Mouse (Mus musculus) adrenal gland, postnatal 14 days (tissue): ENCODE data around the gene BC030867. TPM values are rescaled to one million over a fixed set of nuclear protein-coding genes. Genes with fewer than 3 reads are reported as not detected.

Experiments used
- DNase-seq: peaks from one replicate; pipeline ENCODE4 v3.0.0; 2021; ENCODE audit warnings: mixed read lengths
- total RNA-seq: library from RNA; stranded (reverse); gene quantifications from 2 replicates; pipeline ENCODE4 v1.2.3, GENCODE M21; 2021

BC030867 gene
- total RNA-seq, 1 experiment from 2014 or later = 1.7 TPM

DNA sequence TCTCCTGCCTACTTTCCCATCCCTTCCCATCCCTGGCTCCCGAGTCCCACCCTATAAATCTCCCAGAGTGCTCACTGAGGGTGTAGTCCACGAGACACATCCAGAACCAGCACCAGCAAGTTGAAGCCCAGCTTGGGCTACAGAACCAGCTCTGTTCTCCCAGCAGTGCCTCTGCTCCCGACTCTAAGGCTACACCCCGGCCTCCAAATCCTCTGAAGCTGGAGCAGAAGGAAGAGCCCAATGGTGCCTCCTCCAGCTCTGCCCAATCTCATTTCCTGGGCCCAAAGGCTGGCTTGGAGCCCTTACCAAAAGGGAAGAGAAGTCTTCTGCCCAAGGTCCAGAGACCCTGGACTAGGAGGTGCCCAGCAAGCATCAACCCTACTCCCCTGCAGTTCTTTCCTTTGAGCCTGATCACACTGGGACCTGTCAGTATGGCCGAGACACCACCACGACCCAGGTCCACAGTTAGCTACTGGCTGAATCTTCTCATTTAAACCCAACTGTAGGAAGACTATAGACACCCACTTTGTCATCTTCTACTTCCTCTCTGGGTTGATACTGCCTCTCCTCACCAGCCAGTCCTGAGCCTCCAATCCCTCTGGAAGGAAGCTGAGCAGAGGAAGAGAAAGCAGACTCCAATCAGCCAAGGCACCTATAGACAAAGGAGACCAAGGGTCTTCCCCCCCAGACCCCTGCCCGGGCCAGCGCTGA lies 27.3 kb upstream of the BC030867 start:
- no peak for DNase-seq

DNA sequence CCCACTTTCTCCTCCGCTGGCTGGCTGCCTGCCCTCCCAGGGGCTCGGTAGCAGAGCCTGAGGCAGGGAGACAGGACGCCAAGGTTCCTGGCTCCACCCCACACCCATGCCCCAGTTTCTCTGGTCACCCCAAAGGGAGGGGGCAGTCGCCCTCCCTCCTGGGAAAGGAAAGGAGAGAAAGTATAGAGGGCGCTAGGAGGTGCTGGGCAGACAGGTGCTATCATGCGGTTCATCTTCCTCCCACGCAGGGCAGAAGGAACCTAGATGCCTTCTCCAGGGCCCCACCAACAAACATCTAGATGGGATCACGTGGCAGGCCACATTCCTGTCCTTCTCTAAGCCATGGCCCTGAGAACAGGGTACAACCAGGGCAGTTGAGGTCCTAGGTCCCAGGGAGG lies 26.7 kb upstream of the BC030867 start:
- DNase-seq = peak; percentile 47

DNA sequence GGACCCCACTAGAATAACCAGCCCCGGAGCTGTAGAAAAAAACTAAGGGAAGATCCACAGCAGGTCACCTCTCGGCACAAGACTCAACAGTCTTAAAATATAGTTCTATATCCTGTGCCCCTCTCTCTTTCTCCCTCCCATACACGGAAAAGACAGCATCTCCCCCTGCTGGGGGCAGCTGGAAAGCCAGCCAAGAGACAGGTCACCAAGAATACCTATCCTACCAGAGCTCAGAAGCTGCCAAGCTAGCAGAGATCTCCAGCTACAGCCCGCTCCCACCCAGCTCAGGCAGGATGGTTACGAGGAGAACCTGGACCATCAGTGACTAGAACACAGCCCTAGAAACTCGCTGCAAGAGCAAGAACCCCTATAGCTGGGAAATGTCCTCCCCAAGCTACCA lies 25.5 kb upstream of the BC030867 start:
- DNase-seq = peak; percentile 69

DNA sequence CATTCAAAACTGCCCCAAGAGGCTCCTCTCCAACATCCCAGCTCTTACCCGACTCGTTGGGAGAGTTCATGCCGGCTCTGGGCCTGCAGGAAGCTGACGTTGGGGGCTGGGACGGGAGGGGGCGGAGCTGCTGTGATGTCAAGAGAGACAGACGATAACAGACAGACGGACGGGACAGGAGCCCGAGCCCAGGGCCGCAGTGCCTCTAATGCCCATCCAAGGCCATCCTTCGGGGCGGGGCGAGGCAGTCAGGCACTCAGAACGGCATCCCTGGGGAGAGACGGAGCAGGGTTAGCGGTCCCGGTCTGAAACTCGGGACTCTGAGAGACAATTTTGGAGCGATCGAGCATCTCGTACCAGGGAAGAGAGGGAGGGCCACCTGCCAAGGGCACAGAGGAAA lies 24.0 kb upstream of the BC030867 start:
- DNase-seq = peak; percentile 76

DNA sequence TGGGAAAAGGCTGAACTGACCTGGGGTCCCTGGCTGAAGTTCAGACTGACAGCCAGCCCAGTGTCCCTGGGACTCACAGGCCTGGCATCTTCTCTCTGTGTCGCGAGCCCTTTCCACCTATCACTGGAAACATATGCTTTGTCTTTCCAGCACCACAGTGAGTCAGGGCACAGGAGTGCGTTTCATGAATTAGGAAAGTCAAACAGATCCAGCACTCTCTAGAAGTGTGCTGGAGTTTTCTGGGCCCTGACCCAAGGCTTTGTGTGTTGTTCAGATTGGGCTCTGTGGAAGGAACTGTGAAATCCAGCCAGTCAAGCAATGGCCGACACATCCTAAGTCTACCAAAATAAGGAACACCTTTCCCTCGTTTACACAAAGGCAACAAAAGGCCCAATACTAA lies 23.5 kb upstream of the BC030867 start:
- DNase-seq = peak; percentile 40

DNA sequence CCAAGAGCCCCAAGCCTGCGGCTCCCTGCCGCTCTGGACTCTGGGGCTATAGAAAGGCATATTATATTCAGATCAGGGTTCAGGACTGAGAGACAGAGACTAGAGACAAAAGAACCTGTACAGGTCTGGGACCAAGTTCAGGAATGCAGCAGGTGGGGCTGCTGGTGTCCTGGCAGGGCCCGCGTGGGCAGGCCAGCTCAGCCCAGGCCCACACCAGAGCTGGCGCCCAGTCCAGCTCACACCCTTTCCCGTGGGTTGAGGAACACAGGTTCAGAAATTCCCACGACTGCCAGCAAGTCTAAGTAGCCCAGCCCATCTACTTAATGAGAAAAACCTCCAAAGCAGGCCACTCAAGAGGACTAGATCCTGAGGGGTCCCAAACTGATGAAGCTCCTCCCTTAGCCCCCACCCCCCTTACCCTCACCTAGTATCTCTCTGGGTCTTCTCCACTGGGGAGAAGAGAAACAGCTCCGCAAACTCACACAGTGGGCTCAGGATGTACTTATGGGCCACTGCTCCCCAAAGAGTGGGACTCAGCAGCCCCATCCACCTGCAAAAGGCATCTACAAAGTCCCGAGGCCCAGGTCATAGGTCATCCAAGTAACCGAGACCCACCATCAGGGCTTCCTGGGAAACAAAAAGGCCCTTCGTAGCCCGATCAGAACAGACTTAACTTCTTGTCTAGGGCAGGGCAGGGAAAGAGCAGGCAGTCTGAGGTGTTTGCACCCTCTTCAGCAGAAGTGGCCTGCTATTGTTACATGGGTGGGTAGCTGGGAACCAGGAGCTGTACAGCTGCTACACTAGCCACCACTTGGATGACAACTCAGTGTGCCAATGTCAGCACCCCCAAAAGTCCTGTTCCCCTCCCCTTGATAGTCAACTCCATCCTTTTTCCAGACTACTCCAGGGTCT lies 22.4 kb upstream of the BC030867 start:
- peak; percentile 3 for DNase-seq

DNA sequence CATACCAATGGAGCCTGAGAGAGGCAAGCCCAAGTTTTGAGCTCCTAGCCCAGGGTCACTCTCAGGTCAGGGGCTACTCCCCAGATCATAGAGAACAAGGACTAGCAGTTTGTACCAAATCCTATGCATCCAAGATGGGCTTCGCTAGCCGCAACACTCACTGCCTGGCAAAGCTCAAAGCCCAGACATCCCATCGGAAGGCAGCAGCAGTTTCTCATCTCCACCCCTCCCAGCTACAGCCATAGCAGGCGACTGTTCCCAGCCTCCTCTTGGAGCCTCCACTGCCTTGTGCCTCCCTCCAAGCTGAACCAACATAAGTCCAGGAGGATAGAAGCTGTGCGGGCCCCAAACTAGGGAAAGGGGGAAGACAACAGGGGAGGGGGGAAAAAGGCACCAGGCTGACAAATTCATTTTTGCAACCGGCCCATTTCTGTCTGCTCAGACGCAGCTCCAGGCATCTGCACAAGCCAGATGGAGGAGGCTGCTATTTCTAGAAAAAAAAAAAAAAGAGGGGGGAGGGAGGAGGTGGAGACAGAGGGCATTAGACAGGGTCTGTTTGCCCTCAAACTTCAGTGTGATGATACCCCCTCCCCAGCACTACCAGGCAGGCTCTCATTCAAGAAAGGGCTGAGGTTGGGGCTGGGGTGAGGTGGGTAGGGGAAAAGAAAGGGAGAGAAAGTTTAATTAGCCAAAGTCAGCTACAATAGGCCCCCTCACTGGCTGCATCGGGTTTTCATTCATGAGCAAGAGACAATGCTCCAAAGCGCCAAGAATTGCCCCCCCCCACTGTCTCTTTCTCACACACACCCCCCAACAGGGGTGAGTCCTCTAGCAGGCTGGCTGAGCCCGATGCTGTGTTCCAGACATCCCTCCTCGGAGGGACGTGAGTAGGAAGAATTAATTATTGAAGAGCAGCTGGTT lies 21.2 kb upstream of the BC030867 start:
- no peak for DNase-seq

DNA sequence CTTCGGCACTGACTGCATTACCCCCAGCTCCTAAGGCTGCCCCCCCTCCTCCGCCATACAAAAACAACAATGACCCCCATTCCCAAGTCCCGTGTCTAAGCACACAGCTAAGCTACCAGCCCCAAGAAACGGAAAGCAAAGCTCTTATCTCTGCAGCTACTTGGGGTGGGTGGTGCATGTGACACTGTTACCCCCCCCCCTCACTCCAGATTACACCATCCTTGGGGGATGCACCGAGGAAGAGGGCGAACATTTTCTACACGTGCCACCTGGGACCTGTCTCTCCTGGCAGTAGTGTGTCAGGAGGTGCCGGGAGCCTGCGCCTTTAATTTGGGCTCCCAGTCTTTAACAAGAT lies 20.5 kb upstream of the BC030867 start:
- DNase-seq = no peak

DNA sequence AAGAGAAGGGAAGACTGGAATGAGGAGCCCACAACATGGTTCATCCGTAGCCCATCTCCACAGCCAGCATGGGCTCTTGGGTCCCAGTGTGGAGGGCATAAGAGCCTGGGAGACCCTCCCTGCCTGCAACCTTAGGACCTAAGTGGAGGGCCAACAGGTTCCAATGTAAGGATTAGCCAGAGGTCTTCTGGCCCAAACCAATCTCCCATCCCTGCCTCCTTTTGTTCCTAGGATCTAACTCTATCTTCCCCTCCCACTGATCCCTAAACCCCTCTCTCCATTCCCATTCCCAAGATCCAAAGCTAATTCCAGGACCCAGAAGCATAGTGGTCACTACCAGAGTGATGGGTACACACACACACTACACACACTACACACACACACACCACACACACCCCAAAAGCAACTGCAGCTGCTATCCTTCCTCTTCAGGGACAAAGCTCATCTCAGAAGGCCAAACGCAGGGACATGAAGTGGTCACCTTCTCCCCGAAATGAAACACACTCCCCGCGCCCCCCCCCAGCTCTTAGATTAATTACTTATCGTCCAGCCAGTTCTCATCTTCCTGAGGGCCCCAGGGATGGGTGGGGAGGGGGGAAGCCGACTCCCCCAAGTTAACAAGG lies 19.9 kb upstream of the BC030867 start:
- DNase-seq = peak; percentile 15

DNA sequence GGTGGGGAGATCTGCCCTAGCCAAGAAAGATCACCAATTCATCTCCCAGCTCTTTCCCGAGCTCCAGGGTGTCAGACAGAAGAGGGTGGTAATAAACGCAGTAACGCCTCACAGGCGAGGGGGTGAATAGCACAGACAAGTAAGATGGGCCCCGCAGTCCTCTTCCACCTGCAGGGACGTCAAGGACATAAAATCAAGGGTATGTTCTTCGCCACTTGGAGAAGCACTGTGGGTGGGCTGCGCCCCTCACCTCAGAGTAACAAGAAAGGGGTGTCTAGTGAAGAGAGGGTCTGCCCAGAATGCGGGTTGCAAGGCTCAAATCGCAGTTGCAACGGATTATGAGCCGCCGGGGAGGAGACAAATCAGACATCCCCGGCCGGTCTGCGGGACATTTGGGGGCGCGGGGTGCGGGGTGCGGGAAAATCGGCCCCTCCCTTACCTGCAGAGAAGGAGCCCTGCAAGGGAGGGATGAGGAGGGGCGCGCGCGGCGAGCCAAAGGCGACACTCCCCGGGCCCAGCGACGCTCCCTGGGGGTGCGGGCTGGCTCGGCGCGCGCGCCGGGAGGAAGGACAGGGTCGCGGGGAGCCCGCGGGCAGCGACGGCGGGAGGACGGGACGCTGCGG lies 19.2 kb upstream of the BC030867 start:
- peak; percentile 34 for DNase-seq

DNA sequence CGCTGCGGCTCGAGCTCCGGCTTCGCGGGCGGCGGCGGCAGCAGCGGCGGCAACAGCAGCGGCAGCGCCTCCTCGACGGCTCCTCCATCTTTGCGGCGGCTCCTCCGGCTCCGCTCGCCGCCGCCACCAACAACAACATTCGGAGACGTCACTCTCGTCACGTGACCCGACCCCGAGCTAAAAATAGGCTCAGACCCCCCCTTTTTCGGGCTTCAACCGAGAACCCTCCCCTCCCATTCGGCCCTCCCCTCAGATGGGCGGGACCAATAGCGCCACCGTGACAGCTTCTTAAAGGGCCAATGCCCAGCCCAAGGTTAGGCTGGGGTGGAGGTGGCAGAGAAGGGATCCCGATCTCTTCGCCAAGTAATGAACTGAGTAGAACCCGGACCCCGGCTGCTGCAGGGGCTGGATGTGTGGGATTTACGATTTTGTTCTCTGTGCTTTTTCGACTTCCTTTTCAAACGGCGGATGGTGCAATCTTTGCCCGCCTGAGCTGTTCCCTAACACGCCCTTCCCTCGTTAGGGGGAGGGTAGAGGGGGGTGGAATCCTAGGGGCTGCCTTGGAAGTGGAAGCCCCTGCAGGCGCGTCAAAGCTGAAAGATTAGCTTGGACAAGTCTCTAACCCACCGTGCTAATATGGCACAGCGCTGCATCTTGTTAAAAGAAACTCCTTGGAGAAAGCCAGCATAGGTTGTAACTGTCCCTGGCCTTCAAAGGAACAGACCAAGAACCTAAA lies 18.5 kb upstream of the BC030867 start, which contains the start of gene Hdac5:
TSS of gene Hdac5 (minus strand) at position 161 of the 736 bp plus-strand sequence.
- peak; percentile 99 for DNase-seq

DNA sequence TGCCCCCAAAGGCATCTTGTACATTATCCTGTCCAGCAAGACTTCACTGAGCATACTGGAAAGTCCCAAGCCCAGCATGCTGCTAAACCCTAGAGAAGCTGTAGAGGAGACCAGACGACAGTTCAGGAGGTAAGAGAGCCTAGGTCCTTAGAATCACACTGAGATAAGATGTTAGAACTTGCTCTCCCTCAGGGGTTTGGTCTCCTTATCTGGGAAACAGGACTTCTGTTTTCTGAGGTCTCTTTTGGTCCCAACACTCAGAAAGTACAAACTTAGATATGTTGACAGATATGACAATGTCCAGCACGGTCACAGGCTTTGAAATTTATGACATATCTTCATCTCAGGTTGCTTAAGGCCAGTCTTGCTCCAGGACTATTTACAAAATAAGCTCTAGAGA lies 12.7 kb upstream of the BC030867 start:
- no peak for DNase-seq

DNA sequence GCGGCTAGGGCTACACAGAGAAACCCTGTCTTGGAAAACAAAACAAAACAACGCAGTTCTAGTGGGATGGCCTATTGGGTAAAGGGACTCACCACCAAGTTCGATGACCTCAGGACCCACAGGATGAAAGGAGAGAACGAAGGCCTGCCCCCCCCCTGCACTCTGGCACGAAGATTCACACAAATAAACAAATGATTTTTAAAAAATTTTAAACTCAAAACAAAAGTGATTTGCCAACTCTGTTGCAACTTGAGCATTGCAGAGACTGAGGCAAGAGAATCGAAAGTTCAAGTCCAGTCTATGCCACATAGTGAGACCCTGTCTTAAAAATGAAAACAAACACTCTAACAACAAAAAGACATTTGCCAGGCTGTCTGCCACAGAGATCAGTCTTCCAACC lies 8.0 kb upstream of the BC030867 start:
- no peak for DNase-seq

DNA sequence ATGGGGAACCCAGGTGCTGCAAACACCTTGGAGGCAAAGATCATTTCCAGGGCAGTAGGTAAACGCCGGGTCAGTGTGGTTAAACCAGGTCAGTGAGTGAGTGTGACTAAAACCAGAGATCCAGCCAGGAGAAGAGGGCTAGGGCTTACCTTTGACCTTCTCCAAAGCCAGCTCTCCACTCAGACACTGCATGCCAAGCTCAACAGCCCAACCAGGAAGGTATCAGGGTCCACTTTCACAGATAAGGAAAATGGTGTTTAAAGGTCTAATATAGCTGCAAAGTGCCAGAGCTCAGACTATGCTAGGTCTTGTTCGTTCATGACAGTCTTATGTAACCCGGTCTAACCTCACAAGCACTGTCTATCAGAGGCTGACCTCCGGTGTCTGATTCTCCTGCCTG lies 7.4 kb upstream of the BC030867 start:
- no peak for DNase-seq

DNA sequence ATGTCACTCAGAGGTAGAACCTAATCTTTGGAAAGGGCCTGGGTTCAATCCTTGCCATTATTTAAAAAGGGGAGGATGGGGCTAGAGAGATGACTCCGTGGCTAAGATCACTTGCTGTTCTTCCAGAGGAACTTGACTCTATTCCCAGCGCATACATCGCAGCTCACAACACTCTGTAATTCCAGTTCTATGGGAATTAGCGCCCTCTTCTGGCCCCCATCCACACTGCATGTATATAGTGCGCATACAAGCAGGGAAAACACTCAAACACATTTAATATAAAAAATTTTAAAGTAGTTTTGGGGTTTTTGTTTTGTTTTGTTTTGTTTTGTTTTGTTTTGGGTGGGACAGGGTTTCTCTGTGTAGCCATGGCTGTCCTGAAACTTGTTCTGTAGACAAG lies 6.8 kb upstream of the BC030867 start:
- no peak for DNase-seq

DNA sequence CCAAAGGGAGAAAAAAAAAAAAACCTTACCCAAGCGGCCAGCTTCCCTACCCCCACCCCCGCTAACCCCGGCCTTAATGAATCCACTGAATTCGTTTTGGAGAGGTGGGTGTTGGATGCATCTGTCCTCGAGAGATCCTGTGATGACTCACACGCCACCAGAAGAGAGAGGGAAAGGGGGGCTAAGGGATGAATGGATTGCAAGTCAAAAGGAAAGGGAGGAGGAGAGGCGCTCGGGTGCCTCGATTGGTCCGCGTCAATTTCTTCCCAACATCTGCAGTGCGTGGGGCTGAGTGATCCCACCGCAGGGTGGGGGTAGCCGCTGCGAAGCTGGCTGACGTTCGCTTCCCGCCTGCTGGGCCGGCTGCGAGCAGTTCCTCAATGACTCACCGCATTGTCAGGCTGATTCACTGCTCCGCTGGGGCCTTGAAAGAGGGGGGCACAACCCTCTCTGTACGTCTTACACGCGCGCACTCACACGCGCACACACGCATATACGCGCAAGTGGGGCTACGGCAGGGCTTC lies 3.7 kb upstream of the BC030867 start:
- DNase-seq = peak; percentile 88

DNA sequence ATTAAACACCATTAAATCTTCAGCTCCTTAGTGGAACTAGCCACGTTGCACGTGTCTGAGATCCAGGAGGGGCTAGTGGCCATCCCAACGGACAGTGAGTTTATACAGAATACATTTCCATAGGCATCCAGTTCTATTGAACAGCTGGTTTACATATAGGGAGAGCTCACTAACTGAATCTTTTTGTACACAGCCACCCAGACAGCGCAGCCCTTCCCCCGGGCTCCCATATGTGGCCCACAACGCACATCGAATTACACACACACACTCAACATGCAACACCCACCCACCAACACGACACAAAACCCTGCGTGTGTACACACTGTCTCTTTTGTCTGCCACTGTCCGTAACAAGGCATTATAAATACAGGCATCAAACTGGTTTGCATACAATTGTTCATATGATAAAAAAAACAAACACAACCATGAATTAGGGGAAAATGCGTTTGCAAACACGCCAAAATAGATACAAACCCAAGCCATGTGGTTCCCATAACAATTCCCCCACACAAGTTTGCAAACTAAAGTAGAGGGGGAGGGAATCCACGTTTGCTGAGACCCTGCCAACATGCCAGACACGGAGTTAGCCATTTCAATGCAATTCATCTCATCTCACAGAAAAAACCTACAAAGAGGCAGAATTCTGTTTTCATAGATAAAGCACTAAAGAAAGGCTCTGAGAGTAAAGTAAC lies 3.0 kb upstream of the BC030867 start:
- DNase-seq = no peak

DNA sequence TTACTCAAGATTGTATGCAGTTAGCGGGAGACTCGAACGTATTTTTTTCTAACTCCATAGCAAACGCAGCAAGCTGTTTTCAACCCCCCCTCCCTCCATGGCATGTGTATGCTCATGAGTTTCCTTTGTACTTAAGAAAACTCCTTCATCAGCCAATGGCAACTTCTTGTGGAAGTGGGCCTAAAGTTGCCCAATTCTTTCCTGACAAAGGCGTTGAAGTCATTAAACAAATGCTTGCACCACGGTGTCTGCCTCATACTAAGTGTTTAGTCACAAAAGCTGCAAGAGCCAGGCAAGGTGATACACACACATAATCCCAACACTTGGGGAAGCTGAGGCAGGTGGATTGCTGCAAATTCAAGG lies 2.4 kb upstream of the BC030867 start:
- DNase-seq = no peak

DNA sequence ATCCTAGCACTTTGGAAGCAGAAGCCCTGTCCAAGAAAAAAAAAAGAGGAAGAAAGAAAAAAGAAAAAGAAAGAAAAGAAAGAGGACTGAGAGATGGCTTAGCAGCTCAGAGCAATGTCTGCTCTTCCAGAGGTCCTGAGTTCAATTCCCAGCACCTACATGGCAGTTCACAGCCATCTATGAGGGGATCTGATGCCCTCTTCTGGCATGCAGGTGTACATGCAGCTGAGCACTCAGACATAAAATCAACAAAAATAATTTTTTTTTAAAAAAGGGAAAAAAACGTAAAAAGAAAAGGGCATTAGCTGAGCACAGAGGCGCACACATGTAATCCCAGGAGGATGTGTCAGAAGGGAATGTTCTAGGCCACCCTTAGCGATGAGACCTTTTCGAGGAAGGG lies 1.8 kb upstream of the BC030867 start:
- DNase-seq = no peak
